Mouse (Mus musculus) bone marrow macrophage, adult 2 months (primary cell): ENCODE data around the gene Ramp2.

Experiments used
- CTCF ChIP-seq: IDR thresholded peaks from 2 replicates; pipeline ENCODE4 v1.5.1; 2012; ENCODE audit warnings: low read depth, mild to moderate bottlenecking, low read length, moderate library complexity
- POLR2A ChIP-seq: IDR thresholded peaks from 2 replicates; pipeline ENCODE4 v1.6.1; 2012; ENCODE audit warnings: mild to moderate bottlenecking, low read depth, low read length, borderline replicate concordance

DNA sequence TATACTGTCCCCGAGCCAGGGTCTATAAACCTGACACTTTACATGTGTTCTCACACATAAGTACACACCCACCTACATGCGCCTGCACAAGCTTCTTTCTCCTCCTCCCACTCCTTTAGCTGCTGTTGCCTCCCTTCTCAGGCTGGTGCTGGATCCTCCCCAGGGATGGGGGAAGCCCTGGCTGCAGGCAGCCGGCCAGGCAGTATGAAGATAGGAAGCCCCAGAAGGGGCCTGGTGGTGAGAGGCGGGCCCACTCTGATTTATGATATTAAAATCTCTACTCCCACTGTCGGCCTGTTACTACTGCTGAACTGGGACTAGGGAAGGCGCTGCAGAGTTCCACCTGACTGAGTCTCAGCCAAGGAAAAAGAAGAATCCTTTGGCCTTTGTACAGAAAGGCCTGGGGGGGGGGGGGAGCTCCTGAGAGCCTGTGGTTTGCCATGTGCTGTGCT lies 13.5 kb downstream of the Ramp2 start:
- TF ChIP-seq CTCF: no peak
- TF ChIP-seq POLR2A: no peak
